Mouse (Mus musculus): ENCODE data around the gene Chmp4b. TPM values are rescaled to one million over a fixed set of nuclear protein-coding genes. Genes with fewer than 3 reads are reported as not detected.

Gene Chmp4b
- polyA plus RNA-seq, 1 experiment from 2014 or later, result 13.7 TPM

DNA sequence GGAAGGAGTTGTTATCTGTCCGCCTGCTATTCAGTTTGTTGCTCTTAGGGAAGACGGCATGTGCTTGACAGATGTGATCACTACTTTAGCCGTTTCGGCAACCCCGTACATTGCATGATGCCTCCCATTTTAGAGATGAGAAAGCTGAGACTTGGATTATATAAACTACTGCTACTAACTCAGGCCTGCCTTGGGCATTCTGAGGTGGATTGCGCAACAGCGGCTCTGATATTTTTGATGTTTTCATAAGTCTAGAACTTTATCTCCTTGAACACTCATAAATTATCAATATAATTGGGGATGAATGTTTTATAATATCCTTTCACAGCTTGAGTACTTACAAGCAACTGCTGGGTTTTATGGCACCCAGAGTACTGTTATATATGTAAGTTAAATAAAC, 17.2 kb downstream of the Chmp4b start:
- WGBS, result 69% methylated on average over 7 of the region's 7 CpGs
- no peaks in the 10 kb centered on the region; the same call in 1 of the 2 replicates for H3K36me3 ChIP-seq (ENCODE audit: control insufficient read depth, insufficient read depth, low read length)
- H3K4me3 ChIP-seq (ENCODE audit: low read depth, low read length), result no peak overlapping the region
- no peaks in the 10 kb centered on the region for H3K27me3 ChIP-seq (ENCODE audit: control insufficient read depth, insufficient read depth, low read length)
- no peaks in the 10 kb centered on the region for H3K4me1 ChIP-seq (ENCODE audit: control insufficient read depth, insufficient read depth, low read length)
- no peaks in the 10 kb centered on the region for H3K9me3 ChIP-seq (ENCODE audit: control insufficient read depth, low read length)
- DNase-seq (ENCODE audit: low spot score) (no peak), ATAC-seq (ENCODE audit: insufficient number of reproducible peaks, low FRiP score, low TSS enrichment, low read depth) (no peak)
- no peak overlapping the region for H3K9ac ChIP-seq (ENCODE audit: low read length)
- no peak overlapping the region for H3K4me2 ChIP-seq (ENCODE audit: low read depth, severe bottlenecking)
- H3K27ac ChIP-seq (replicated peaks; ENCODE audit: low read depth, low read length), result no peak overlapping the region

DNA sequence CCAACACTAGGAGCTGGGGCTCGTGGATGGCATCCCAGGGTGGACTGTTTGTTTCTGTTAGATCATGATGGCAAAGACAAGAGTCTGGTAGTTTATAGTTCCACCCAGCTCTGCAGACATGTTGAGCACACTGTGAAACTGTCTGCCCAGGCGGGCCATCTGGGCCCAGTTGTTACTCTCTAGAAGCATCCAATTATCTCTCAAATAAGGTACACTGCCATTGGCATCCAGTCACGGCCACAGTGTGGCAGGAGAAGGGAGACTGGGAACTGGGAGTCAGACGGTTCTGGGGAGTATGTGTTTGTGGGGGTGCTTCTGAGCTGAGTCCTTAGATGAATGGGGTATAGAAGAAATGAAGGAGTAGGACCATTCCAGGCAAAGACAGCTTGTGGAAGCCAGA, 18.6 kb downstream of the Chmp4b start:
- no peak for ATAC-seq (ENCODE audit: insufficient number of reproducible peaks, low FRiP score, low TSS enrichment, low read depth)

DNA sequence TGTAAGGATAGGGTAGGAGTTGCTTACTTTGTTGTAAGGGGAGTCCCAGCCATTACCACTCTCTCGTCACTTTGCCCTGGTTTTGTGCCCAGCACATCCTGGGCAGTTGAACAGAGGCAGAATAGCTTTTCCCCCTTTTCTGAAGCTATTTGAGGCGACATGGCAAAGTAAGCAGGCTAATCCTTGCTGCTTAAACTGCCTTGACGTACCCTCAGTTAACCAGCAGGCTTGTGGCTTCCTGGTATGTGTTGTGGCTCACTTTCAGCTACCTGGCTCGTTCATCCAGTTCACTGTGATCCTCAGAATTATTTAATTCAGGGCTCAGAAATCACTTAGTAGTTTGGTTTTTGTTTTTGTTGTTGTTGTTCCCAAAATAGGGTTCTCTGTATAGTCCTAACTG, 19.2 kb downstream of the Chmp4b start:
- H3K4me1 ChIP-seq (ENCODE audit: control insufficient read depth, insufficient read depth, low read length), result no peaks in the 10 kb centered on the region
- ATAC-seq (ENCODE audit: insufficient number of reproducible peaks, low FRiP score, low TSS enrichment, low read depth) (no peak), DNase-seq (ENCODE audit: low spot score) (no peak)
- 86% methylated on average over 4 of the region's 4 CpGs for WGBS
- H3K36me3 ChIP-seq (ENCODE audit: control insufficient read depth, insufficient read depth, low read length), result no peaks in the 10 kb centered on the region; the same call in 1 of the 2 replicates
- no peak overlapping the region for H3K4me3 ChIP-seq (ENCODE audit: low read depth, low read length)
- H3K4me2 ChIP-seq (ENCODE audit: low read depth, severe bottlenecking), result no peak overlapping the region
- no peaks in the 10 kb centered on the region for H3K27me3 ChIP-seq (ENCODE audit: control insufficient read depth, insufficient read depth, low read length)
- H3K9ac ChIP-seq (ENCODE audit: low read length), result no peak overlapping the region
- H3K9me3 ChIP-seq (ENCODE audit: control insufficient read depth, low read length), result no peaks in the 10 kb centered on the region
- H3K27ac ChIP-seq (replicated peaks; ENCODE audit: low read depth, low read length), result no peak overlapping the region

More for the DNA sequence above, 18.6 kb downstream of the Chmp4b start:
- 78% methylated on average over 4 of the region's 4 CpGs for WGBS
- Histone ChIP-seq H3K9me3 (ENCODE audit: control insufficient read depth, low read length) (no peaks in the 10 kb centered on the region), H3K4me3 (ENCODE audit: low read depth, low read length) (no peak overlapping the region), H3K27me3 (ENCODE audit: control insufficient read depth, insufficient read depth, low read length) (no peaks in the 10 kb centered on the region), H3K4me2 (ENCODE audit: low read depth, severe bottlenecking) (no peak overlapping the region), H3K27ac (replicated peaks; ENCODE audit: low read depth, low read length) (no peak overlapping the region), H3K36me3 (ENCODE audit: control insufficient read depth, insufficient read depth, low read length) (no peaks in the 10 kb centered on the region; the same call in 1 of the 2 replicates), H3K4me1 (ENCODE audit: control insufficient read depth, insufficient read depth, low read length) (no peaks in the 10 kb centered on the region), H3K9ac (ENCODE audit: low read length) (no peak overlapping the region)
- DNase-seq (ENCODE audit: low spot score), result no peak

DNA sequence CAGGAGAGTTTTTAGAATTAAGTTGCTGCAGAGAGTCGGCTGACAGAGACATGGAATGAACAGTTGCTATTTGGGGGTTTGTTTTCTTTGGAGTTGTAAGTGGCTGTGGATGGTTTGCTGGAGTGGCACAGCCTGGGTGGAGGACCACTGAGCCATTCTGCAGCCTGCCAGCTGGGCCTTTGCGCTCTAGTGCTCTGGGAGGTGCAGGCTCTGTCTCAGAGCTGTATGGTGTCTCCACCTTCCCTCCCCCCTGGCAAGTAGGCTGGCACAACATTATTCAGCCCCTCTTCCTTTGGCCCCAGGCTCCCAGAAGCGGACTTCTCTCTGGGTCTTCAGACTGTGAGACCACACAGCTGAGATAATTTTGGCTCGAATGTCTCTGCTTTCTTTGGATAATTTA, 22.5 kb downstream of the Chmp4b start:
- no peaks in the 10 kb centered on the region; the same call in 1 of the 2 replicates for H3K36me3 ChIP-seq (ENCODE audit: control insufficient read depth, insufficient read depth, low read length)
- H3K27ac ChIP-seq (replicated peaks; ENCODE audit: low read depth, low read length), result no peak overlapping the region
- H3K27me3 ChIP-seq (ENCODE audit: control insufficient read depth, insufficient read depth, low read length), result no peaks in the 10 kb centered on the region
- ATAC-seq (ENCODE audit: insufficient number of reproducible peaks, low FRiP score, low TSS enrichment, low read depth) (no peak), DNase-seq (ENCODE audit: low spot score) (no peak)
- H3K4me2 ChIP-seq (ENCODE audit: low read depth, severe bottlenecking), result no peak overlapping the region
- no peak overlapping the region for H3K4me3 ChIP-seq (ENCODE audit: low read depth, low read length)
- no peaks in the 10 kb centered on the region for H3K9me3 ChIP-seq (ENCODE audit: control insufficient read depth, low read length)
- 81% methylated on average over 4 of the region's 4 CpGs for WGBS
- H3K4me1 ChIP-seq (ENCODE audit: control insufficient read depth, insufficient read depth, low read length), result peaks cover 4% of the 10 kb centered on the region; the same call in 1 of the 2 replicates
- no peak overlapping the region for H3K9ac ChIP-seq (ENCODE audit: low read length)

DNA sequence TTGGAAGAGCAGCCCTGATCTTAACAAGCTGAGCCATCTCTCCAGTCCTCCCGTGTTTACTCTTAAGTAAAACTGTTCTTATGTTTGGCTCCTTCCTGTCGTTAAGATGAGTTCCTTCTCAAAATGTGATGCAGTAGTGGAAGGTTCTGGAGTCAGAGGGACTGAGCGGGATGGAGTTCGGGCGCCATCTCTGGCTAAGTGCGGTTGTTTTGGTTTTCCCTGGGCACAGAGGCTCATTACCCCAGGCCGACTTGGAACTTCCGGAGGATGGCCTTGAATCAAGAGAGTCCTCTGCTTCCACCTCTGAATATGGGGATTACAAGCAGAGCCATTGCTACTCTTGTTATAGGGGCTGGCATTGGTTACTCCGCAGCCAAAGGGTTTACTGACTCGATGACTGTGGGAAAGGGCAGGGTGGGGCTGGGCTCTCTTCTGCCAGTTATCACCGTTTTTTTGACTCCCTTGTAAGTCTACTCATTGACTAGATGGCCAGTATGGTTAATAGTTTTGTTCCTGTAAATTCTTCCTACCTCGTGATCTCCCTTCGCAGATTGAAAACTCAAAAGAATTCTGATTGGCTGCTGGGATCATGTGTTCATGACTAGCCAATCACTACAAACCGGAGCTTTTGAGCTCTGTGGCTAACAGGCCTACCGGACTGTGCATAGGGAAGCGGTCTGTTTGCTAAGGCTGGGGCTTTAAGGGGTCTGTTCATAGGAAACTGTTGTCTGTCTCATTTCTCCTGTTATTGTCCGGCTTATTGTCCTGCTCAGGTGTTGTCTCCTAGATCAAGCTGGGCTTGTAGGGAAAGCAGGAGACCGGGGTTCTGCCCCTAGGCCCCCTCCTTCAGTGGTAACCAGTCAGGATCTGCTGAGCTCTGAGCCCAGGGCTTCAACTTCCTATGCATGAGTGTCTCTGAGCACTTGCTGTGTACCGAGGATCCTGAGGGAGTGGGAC, 25.4 kb downstream of the Chmp4b start:
- WGBS, result 71% methylated on average over 19 of the region's 19 CpGs
- DNase-seq (ENCODE audit: low spot score), result no peak
- Histone ChIP-seq H3K27me3 (ENCODE audit: control insufficient read depth, insufficient read depth, low read length) (no peaks in the 10 kb centered on the region), H3K4me2 (ENCODE audit: low read depth, severe bottlenecking) (no peak overlapping the region), H3K9me3 (ENCODE audit: control insufficient read depth, low read length) (no peaks in the 10 kb centered on the region), H3K36me3 (ENCODE audit: control insufficient read depth, insufficient read depth, low read length) (no peaks in the 10 kb centered on the region; the same call in 1 of the 2 replicates), H3K4me1 (ENCODE audit: control insufficient read depth, insufficient read depth, low read length) (peaks cover 4% of the 10 kb centered on the region; the same call in 1 of the 2 replicates), H3K9ac (ENCODE audit: low read length) (no peak overlapping the region), H3K4me3 (ENCODE audit: low read depth, low read length) (no peak overlapping the region), H3K27ac (replicated peaks; ENCODE audit: low read depth, low read length) (no peak overlapping the region)
- no peak for ATAC-seq (ENCODE audit: insufficient number of reproducible peaks, low FRiP score, low TSS enrichment, low read depth)

DNA sequence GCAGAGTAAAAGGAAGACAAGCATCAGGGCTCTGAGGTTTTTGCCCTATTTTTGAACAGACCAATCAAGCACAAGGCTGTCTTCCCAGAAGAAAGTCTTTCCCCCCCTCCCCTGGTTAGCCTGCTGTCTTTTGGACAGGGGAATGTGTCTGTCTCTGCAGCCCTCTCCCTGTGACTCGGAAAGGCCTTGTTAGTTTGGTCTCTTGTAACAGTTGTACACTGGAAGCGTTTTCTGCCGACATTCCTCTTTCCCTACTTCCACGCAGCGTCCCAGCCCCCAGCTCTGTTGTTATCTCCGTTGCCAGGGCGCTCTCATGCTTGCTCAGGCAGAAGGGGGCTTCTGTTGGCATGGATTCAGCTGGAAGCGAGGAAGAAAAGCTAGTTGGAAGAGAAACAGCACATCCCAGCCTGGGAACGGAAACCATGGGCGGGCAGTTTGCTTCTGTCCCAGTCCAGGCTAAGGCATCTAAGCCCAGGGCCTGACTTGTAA, 26.2 kb downstream of the Chmp4b start:
- no peak overlapping the region for H3K9ac ChIP-seq (ENCODE audit: low read length)
- 81% methylated on average over 10 of the region's 10 CpGs for WGBS
- no peaks in the 10 kb centered on the region for H3K9me3 ChIP-seq (ENCODE audit: control insufficient read depth, low read length)
- H3K27me3 ChIP-seq (ENCODE audit: control insufficient read depth, insufficient read depth, low read length), result no peaks in the 10 kb centered on the region
- no peak for DNase-seq (ENCODE audit: low spot score)
- H3K4me2 ChIP-seq (ENCODE audit: low read depth, severe bottlenecking), result no peak overlapping the region
- H3K27ac ChIP-seq (replicated peaks; ENCODE audit: low read depth, low read length), result no peak overlapping the region
- peaks cover 4% of the 10 kb centered on the region; the same call in 1 of the 2 replicates for H3K4me1 ChIP-seq (ENCODE audit: control insufficient read depth, insufficient read depth, low read length)
- ATAC-seq (ENCODE audit: insufficient number of reproducible peaks, low FRiP score, low TSS enrichment, low read depth), result no peak
- H3K4me3 ChIP-seq (ENCODE audit: low read depth, low read length), result no peak overlapping the region
- no peaks in the 10 kb centered on the region; the same call in 1 of the 2 replicates for H3K36me3 ChIP-seq (ENCODE audit: control insufficient read depth, insufficient read depth, low read length)

DNA sequence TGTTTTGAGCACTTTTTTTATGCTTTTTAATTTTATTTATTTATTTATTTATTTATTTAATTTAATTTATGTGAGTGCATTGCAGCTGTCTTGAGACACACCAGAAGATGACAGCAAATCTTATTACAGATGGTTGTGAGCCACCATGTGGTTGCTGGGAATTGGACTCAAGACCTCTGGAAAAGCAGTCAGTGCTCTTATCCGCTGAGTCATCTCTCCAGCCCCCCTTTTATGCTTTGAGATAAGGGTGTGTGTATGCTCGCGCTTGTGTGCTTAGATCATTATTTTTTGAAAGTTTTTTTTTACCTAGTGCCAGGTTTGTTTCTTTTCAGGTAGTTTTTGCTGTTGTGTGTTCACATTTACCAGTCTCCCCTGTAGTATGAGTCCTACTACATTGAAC, 27.5 kb downstream of the Chmp4b start:
- Histone ChIP-seq H3K27ac (replicated peaks; ENCODE audit: low read depth, low read length) (no peak overlapping the region), H3K36me3 (ENCODE audit: control insufficient read depth, insufficient read depth, low read length) (no peaks in the 10 kb centered on the region), H3K27me3 (ENCODE audit: control insufficient read depth, insufficient read depth, low read length) (no peaks in the 10 kb centered on the region), H3K4me1 (ENCODE audit: control insufficient read depth, insufficient read depth, low read length) (peaks cover 4% of the 10 kb centered on the region; the same call in 1 of the 2 replicates), H3K4me2 (ENCODE audit: low read depth, severe bottlenecking) (no peak overlapping the region), H3K4me3 (ENCODE audit: low read depth, low read length) (no peak overlapping the region), H3K9me3 (ENCODE audit: control insufficient read depth, low read length) (no peaks in the 10 kb centered on the region), H3K9ac (ENCODE audit: low read length) (no peak overlapping the region)
- DNase-seq (ENCODE audit: low spot score) (no peak), ATAC-seq (ENCODE audit: insufficient number of reproducible peaks, low FRiP score, low TSS enrichment, low read depth) (no peak)
- WGBS, result 95% methylated on average over 3 of the region's 3 CpGs

DNA sequence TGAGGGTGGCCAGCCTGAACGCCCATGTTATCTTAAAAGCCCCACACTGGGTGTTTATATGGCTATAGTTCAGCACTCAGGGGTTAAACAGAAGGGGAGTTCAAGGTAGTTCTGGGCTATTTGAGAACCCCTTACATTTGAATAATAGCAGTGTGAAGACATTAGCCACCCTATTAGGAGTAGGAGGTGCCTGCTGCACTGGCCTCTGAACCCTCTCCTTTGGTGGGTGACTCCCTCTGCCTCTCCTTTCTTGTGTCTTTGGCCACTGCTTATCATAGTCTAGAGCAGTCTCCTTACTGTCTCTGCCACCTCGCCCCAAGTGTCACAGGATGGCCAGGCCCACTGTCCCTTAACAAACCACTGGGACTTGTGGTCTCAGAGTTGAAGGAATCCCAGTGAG, 28.8 kb downstream of the Chmp4b start:
- DNase-seq (ENCODE audit: low spot score) (no peak), ATAC-seq (ENCODE audit: insufficient number of reproducible peaks, low FRiP score, low TSS enrichment, low read depth) (no peak)
- Histone ChIP-seq H3K4me2 (ENCODE audit: low read depth, severe bottlenecking) (no peak overlapping the region), H3K27me3 (ENCODE audit: control insufficient read depth, insufficient read depth, low read length) (no peaks in the 10 kb centered on the region), H3K27ac (replicated peaks; ENCODE audit: low read depth, low read length) (no peak overlapping the region), H3K9me3 (ENCODE audit: control insufficient read depth, low read length) (no peaks in the 10 kb centered on the region), H3K4me1 (ENCODE audit: control insufficient read depth, insufficient read depth, low read length) (peaks cover 4% of the 10 kb centered on the region; the same call in 1 of the 2 replicates), H3K36me3 (ENCODE audit: control insufficient read depth, insufficient read depth, low read length) (no peaks in the 10 kb centered on the region), H3K9ac (ENCODE audit: low read length) (no peak overlapping the region), H3K4me3 (ENCODE audit: low read depth, low read length) (no peak overlapping the region)
- 74% methylated on average over 2 of the region's 2 CpGs for WGBS
